Mouse (Mus musculus): ENCODE results near the gene Lrrc2.

GRCm38 (mm10) chr9:111003279-111003678 is 51.9 kb downstream of the Lrrc2 start:
- TF ChIP-seq CTCF (IDR thresholded peaks at IDR 0.05; ENCODE audit: low read depth) = no peak
- TF ChIP-seq EP300 (IDR thresholded peaks at IDR 0.05; ENCODE audit: low read depth) = no peak

Measured in heart, postnatal 0 days (tissue).